Mouse (Mus musculus) left cerebral cortex, adult 8-10 months (tissue): ENCODE measurements around the gene Foxj3. TPM values are rescaled to one million over a fixed set of nuclear protein-coding genes. Genes with fewer than 3 reads are reported as not detected.
"Not testable (repeated sequence)": the region's sequence is repeated elsewhere in the genome, so short reads cannot be mapped to it uniquely, and the experiment has no call there.

Source experiments
- DNase-seq, 2 experiments: peaks; one replicate each; pipeline ENCODE4 v3.0.0; 2022; ENCODE audit warnings: low spot score in 2 of 2
- total RNA-seq, 4 experiments: library from RNA; stranded (reverse); gene quantifications; 2 replicates each; pipeline ENCODE4 v1.2.4; 2022

Gene Foxj3
- total RNA-seq, 4 experiments from 2014 or later, result 65.1 to 100 (median 78.9) TPM

DNA sequence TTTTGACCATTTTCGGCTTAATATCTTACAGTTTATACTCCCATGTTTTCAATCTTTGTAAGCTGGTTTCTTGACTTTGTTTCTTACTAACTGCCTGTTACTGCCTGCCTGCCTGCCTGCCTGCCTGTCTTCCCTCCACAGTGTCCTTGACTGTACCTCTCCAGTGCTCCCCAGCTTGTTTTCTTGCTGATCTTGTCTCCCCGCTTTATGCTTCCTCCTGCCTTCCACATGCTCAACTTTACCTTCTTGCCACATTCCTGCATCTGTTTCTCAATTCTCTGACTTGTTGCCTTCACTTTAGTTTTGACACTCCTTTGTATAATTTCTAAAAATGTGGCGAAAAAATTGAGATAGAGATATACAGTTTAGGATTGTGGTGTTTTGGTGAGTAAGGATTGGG, 35.9 kb downstream of the Foxj3 start:
- no peak for DNase-seq

DNA sequence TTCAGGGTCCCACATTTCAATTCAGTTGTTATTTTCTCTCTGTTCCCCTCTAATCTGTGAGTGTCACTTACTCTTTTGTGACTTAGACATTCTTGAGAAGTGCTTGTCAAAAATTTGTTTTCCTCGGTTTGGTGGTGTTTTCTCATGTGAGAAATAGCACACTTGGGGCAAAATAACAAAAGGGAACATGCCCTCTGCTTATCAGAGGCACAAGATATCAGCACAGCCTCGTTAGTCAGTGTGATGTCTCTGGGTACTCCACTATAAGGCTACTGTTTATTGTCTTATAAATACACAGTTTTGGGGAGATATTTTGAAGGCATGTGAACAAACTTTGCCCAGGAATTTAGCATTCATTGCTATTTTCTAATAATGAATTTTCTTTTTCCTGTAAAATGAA, 37.7 kb downstream of the Foxj3 start:
- no peak for DNase-seq

DNA sequence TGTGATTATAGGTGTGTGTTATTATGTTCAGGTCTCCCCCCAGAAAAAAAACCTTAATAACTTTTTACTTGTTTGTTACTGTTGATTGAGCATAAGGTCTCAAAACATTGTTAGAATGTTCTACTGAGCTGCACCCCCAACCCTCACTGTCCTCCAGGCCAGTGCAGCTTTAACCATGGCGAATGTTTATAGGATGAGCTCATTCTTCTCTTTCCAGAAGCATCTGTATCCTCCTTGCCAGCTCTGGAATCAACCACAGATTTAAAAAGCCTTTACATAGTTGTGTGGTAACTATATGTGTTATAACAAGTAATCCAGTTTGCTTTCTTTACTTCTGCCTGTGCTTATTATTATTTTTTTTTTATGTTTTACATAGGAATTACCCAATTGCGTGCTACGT, 38.7 kb downstream of the Foxj3 start:
- DNase-seq, result no peak

DNA sequence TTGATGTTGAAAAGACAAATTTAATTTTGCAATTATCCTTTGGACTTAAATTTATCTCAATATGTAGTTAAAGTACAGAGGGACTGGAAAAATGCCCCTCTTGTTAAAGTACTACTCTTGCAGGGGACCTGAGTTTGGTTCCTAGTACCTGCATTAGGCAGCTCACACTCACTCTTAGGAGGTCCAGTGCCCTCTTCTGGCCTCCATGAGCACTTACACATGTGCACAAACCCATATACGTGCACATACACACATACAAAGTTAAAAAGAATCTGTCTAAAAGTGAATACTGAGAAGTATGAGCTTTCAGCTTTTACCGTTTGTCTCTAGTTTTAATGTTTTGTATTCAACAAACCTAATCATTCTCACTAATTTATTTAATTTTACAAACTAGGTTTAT, 51.2 kb downstream of the Foxj3 start:
- no peak for DNase-seq

DNA sequence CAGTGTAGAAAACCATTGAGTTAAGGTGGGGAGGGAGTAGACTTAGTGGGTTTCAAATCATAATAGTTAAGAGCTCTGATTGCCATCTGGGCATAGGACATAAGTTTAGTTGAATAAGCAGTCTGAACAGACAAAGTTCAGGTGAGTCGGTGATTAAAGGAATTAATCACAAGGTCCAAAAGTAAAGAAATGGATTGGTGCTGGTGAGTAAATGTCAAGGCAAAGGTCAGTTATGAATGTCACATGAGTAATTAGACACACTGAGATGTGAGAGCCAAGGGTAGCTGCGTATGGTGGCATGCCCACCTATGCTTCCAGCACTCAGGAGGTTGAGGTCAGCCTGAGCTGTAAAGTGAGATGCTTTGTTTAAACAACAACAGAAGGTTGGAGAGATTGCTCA, 52.6 kb downstream of the Foxj3 start:
- no peak for DNase-seq

DNA sequence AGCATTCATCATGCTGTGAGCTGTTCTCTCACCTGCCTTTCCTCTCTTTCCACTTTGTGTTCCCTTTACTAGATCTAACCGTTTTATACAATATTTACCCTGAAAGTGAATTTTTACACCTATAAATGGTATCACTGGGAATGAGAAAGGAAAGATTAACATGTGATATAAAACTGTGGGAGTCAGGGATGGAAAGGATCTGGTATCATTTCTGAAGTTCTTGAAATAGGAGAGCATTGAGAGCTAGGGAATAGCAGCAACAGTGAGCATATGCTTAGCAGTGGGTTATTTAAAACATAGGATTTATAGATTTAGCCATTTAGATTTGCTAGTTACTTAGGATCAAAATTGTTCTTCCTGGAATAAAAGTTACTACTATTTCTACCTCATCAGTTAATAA, 53.2 kb downstream of the Foxj3 start:
- DNase-seq, result no peak

DNA sequence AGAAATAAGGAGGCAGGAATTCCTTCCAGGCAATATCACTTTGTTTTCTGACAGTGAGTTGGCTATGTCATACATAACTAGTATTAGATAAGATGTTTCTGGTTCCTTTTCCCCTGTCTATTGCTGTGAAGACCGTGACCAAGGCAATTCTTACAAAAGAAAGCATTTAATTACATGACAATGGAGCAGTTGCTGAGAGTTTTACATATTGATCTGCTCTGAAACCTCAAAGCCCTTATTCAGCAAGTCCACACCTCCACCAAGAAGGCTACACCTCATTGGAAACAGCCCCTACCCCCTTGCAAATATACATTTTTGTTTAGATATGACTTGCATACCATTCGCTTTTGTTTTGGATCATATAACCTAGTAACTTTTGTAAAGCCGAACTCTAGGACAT, 55.7 kb downstream of the Foxj3 start:
- no peak for DNase-seq

DNA sequence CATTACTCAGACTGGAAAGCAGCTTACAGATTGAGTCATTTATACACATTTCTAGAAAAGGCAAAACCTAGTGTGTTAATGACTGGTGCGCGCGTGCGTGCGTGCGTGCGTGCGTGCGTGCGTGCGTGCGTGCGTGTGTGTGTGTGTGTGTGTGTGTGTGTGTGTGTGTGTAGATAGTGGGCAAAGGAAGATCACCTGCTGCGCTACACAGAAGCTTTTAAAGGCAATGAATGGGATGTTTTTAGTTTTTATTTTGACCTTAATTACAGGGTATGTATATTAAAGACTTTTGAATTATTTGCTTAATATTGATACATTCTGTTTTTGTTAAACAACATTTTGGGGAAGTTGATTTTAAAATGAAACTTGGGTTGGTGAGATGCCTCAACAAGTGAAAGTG, 57.5 kb downstream of the Foxj3 start:
- DNase-seq, result no peak

DNA sequence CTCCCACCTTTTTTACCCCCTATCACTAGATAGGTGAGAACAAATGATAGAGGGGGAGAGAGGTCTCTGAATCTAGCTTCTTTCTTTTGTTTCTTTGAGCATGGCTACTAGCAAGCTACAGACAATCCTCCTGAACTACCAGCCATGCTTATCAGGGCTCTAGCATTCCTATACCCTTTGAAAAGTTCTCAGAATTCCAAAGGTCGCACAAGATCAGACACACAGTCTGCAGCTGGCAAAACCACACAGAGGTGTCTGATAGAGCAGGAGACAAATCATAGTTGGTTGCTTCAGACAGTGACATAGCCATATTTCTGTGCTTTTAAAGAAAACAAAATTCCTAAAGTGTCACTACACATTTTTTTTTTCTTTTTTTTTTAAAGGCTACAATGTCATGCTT, 62.8 kb downstream of the Foxj3 start:
- DNase-seq, result no peak

DNA sequence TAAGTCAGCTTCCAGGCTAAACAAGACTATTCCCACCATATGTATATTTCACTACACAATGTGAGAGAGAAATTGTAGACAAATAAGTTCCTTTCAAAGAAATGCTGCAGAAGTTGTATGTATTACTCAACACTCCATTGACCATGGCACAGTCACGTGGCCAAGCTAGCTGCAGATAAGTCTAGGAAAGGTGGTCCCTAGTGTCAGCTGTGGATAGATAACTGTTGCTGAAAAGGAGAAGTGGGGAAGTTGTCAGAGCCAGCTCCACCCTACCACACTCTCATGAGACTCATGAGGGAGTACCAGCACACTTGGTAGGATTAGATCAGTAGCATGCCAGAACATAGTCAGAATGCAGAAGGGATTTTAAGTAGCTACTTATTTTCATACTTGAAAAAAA, 72.7 kb downstream of the Foxj3 start:
- no peak for DNase-seq

DNA sequence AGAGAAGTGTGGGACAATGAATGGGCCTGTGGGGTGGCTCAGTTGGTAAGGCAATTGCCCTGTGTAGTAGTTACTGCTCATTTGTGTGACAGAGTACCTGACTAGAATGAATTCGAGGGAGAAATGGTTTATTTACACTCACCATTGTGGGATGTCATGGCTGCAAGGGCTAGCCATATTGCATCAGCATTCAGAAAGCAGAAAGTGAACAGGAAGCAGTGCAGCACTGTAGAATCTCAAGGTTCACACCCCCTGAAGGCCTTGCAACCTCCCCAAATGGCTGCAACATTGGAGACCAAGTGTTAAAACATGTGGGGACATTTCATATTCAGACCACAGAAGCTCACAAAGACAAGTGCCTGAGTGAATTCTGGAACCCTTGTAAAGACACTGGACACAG, 77.3 kb downstream of the Foxj3 start:
- DNase-seq, result no peak

DNA sequence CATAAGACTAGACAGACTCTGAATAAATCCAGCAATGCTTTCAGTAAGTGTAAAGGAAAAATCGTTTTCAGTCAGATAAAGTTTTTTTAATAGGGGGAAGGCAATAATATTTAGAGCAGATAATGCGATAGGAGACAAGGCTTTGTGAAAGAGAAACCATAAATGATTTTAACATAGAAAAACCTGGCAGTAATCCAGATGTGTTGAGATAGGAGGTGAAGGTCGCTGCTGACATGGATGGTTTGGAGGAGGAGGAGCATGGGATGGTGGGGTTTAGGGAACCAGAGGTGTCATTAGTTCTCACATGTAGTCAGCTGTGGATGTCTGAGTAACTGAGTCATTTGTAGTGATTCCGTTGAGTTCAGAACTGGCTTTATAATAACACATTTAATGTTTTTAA, 77.9 kb downstream of the Foxj3 start:
- DNase-seq, result no peak

DNA sequence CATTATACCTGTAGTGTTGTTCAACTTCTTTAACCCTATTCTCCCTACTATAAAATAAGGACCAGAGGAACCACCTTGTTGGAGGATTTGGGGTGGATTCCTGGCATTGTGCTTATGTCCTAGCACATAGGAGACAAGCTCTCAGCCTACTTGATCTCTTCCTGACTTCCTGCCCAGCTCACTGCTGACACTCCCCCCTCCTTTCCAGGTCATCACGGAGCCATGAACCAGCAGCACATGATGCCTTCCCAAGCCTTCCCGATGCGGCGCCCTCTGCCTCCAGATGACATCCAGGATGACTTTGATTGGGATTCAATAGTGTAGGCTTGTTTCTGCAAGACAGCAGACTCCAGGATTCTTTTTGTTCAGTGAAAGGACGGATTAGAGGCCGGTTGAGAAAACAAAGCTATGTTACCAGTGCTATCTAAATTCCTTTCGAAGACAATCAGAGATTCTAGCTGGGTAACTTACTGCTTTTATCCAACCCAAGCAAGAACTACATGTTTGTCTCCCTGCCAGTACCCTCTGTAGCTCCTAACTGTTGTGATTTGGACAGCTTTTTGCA, 89.4 kb downstream of the Foxj3 start:
- no peak for DNase-seq

DNA sequence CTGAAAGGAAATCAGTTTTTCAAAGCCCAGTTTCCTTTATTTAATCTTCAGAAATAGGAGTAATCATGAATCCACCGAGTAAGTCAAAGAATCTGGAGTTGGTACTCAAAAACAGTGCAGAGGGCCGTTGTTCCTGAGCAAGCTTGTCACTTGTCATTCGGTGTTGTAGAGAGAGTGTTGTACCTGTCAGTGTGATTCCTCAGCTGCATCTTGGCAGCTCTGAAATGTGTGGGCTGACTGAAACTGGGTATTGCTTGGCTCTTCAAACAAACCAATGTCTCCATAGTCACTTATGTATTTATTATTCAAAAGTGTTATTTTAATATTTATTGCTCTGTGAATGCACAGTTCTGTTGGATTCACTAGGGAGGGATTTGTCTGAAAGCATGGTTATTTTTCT, 90.1 kb downstream of the Foxj3 start:
- no peak for DNase-seq

DNA sequence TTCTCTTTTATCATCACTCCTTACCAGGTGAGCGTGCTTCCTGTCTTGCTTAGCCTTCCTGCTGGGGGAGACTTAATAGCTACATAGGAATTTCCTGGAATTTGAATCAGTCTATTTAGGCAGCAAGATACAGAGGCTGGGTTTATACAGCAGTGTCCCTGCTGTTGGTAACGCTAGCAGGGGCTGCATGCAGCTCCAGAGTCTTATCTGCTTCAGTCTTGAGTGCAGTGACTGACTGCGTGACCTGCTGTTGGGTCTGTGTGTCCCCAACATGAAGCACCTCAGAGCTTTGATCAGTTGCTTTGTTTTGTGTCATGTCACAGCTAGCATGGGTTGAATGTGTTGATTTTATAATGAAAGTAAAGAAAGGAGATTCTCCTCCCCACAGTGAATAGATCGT, 90.5 kb downstream of the Foxj3 start:
- no peak for DNase-seq

DNA sequence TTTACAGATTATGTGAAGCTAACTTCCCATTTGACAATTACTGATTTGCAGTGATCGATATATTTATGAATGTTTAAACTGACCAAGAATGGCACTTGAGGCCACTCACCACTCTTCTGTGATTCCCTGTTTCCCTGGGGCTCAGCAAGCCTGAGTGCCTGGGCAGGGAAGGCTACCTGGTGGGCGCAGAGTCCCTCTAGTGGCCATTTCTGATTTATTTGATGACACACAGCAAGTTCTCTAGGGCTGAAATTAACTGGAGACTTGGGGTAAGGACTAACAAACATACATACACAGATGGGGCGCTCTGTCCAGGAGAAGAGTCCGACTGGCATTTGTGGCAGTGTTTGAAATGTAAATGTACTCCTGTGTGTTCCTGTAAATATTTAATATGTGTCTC, 91.6 kb downstream of the Foxj3 start:
- DNase-seq, result not testable (repeated sequence)

DNA sequence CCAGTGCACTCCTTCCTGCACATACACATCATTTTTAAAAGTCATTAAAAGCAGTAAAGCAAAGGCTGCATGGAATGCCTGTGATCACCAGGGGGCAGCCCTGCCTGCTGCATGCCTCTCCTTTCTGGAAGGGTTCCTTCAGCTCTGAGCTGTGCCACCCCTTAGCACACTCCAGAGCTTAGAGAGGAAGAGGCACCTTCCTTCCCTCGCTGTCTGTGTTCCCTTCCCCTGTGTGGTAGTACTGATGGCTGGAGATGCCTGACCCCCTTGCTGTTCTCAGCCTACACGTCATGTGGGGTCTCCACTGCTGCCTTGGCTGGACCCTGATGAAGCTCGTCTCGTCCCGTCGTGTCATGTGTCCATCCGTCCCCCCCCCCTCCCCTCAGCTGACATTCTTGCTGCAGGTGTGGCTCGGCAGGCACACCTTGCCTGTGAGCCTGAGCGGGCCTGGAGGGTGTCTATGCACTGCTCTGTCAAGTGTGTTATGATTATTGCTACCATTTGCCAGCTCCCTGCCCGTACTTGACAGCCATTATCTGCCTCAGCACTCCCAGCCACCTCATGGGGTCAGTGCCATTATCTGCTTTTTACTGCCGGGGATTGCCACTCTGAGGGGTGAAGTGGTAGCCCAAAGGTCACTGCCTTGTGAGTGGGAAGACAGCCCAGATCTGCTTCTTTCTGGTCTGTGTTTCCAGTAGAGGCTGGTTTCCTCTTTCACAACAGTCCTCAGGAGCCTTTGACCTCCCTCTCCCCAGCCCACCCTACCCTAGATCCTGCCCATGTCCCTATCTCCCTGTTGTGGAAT, 94.5 kb downstream of the Foxj3 start:
- no peak for DNase-seq

DNA sequence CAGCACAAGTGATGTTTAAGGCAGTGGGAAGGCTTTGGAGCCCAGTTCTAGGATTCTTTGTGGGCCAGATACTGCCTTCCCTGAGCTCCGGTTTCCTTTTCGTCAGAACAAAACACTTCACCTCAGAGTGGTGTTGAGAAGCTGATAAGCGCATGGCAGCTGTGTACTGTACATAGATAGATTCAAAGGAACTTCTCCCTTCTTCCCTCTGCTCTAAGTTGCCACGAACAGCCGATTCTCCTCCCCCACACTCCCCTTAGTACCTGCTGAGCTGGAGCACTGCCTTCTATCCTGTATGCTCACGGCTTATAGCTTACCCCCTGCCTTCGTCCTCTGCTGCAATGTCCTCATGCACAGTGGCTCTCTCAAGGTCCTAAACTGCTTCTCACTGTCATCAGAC, 95.9 kb downstream of the Foxj3 start:
- no peak for DNase-seq

DNA sequence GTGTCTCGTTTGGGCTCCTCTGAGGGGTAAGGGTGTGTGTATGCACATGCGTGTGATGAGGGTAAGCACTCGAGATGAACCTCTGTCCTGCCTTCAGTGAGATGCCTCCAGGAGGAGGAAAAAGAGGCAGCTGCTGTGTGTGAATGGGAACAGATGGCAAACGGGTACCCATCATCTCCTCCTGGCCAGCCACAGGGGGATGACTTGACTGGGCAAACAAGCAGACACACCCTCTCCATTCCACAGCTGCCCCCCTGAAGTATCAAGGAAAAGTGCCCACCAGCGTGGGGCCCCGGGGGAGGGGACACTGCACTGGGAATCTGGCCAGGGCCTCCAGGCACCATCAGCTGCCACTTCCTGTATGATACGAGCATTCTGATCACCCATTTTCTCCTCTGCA, 96.5 kb downstream of the Foxj3 start:
- DNase-seq, result no peak

DNA sequence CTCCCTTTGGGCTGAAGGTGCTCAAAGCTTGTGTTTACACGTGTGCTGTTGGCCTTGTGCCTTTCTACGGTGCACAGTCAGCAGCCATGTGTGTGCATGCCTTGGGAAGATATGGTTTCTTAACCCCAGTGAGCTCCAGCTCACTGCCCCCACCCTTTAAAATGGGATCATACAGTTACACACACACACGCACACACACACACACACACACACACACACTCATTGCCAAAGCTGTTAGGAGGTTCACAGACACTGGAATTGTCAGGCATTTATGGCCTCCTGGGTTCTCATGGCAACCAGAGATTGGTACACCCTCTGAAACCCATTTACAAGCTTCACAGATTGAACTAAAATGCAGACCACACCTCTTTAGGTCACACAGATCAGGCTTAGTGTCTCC, 97.1 kb downstream of the Foxj3 start:
- DNase-seq, result no peak

DNA sequence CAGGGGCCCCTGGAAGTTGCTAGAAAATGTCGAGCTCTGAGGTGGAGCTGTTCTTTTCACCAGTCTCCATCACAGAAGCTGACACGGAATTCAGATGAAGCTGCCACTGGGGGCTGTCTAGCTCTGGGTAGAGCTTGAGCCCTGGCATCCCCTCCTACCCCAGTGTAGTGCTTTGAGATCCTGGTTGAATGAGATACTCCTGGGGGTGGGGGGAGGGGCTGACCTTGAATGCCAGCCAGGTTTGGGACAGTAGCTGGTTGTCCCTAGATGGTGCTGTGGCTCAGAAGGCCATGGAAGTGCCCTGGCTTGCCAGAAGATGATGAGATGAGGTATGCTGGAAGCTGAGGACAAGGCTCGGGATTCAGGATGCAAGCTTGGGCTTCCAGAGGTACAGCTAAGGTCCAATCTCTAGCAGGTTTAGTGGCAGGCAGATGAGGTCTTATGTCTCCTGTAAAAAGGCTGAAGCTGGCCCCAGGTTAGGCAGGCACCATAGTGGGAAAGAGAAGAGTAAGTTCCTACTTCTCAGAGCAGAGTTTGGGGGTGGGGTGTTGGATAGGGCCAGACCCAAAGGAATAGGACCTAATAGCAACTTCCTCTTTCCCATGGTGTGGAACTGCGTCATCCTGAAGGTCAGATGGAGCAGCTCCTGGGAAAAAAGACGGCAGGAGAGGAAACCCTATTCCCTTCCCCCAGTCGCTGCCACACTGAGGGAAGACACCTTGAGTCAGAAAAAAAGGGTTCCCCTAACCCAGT, 98.3 kb downstream of the Foxj3 start:
- no peak for DNase-seq

DNA sequence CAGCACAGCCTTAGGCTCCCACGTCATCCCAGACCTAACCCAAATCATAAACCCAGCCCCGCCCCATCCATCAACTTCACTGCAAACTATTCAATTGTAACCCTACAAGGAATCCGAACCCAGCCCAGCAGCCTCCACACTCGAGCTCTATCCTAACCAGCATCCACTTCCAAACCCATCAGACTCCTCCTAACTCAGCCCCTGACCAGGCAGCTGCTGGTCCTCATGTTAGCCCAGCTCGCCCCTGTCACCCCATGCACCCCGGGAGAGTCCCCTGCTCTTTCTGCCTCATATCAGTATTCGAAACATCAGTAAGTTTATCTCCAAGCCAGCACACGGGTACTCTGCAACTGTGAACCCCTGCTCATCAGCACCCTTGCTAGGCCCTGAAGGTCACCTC, 98.9 kb downstream of the Foxj3 start:
- no peak for DNase-seq

DNA sequence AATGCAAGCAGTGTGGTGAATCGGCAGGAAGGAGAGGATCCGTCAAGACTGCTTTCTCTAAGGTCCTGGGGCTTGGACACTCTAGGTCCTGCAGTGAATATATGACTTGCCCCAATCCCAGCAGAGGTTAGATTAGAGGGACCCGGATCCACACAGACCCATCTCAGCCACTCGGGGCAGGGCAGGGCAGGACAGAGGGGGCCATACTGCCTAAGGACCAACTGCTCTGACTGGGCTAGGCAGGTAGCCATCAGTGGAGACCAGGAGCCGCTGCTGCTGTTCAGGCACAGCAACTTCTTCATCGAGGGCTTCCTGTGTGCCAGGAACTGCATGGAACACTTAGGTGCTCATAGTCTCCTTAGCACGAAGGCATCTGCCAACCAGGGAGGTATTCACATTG, 99.9 kb downstream of the Foxj3 start:
- DNase-seq, result no peak
